Mouse (Mus musculus) kidney, postnatal 10 days (tissue): Measurements from ENCODE around the gene Ermap.

Source experiments
- DNase-seq: peaks from one replicate; pipeline ENCODE4 v3.0.0; 2021; ENCODE audit warnings: mixed read lengths

Gene Ermap

DNA sequence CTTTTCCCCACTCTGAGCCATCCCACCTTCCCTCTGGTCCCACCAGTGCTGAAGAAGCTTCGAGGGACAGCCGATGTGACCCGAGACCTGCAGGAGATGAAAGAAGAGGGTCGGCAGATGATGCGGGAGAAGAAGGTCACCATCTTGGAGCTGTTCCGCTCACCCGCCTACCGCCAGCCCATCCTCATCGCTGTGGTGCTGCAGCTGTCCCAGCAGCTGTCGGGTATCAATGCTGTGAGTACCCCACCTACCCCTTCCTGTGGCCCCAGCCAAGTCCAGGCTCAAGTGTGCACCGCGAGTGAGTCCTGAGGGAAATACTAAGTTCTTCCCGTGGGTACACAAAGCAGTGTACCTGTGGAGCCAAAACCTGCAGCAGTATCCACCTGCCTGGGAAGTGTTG, 56.5 kb downstream of the Ermap start:
- no peak for DNase-seq

DNA sequence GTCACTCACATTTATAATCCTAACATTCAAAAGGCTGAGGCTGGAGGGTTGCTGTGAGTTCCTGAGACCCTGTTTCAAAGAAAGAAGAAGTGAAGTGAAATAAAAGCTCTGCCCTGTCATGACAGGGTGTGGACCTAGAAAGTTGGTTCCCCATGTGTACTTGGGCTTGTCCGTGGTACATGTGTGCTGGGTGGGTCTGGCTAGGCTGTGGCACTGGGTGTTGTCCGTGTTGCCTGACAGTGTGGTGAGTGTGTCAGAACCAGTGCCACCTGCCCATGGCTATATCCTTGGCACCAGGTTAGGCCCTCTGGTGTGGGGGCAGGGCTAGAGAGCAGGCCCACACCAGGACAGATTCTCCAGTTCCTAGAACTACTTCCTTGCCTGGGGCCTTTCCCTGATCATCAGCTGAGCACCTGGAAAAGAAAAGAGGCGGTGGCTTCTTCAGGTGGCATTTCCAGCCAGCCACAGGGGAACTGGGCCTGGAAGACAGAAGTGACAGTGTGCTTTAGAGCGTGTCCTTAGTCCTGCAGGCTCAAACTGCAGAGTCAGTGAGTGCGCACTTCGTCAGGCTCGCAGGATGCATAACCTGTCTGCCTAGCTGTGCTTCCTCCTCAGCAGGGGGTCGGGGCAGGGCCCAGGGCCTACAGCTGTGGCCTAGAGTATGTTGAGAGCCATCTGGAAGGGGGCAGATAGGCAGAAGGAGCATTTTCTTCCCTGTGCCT, 58.5 kb downstream of the Ermap start:
- no peak for DNase-seq

DNA sequence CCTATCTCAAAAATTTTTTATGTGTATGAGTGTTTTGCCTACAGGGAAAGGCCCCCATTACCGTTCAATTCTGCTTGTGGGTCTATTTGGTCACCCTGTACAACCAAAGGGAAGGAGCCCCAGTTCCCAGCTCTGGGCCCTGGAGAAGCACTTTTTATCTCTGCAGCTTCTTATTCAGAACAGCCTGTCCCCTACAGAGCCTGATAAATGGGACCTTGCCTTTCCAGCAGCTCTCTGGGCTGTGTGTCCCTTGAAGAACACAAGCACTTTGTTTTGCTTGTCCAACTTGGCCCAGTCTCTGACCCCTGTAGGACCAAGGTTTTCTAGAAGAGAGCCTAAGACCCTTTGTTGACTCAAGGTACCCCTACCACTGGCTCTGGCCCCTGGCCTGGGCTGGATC, 60.7 kb downstream of the Ermap start:
- DNase-seq: no peak

DNA sequence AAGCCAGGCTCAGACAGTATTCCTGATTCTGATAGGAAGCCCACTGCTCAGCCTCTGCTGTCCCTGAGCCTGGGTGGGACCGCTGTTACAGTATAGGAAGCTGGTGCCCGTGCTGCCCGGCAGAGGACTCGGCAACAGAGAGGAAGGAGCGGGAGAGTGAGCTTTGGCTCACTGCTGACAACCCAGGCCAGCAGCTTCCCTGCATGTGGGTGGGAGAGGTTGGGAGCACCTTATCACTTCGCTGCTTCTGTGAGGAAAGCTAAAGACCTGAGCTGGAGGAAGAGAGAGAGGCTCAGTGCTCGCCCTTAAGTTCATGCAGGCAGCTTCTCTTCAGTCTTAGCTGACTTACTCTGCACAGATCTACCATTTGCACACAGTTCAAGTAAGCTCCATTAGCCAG, 61.3 kb downstream of the Ermap start:
- DNase-seq: no peak

DNA sequence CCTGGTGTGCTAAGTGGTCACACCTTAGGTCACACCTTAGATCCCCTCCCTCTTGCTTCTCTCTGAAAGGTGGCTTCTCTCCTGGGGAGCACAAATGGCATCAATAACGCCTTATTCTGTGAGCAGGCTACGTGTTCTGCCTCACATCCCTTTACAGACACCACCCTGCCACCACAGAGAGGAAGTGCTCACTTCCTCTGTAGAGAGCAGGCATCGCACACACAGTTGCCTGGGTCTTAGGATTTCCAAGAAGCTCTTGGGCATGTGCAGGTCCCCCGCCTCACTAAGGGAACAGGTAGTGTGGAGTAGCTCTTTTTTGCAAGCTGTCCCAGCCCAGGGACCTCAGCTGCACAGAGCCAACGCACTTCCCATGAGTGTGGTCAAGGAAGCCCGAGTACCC, 62.6 kb downstream of the Ermap start:
- DNase-seq: no peak

DNA sequence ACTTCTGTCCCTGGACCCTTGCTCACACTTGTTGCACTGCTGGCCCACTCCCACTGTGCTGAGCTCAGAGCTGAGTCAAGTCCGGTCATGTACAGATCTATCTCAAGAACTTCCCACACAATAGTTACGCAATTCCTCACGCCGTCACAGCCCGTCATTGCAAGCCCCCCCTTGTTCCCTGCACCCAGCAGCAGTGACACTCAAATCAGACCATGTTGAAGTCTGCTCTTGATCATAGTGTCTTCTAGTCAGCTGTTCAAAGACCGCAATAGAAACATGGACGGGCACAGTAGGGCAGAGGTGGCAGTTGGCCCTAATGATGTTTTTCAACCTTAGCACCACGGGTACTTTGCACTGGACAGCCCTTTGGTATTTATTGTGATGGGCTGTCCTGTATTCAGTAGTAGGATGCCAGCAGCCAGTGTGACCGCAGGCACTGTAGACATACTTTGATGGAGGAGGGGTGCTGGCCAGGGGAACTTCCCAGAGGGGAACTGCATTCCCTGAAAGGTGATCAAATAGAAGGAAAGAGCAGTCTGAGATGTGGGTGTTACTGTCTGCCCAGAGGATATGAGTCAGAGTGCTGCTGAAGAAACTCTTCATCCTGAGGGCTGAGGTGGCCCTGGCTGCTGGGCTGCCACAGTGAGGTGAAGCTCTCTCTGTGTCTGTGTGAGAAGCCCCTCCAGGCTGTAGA, 64.1 kb downstream of the Ermap start:
- DNase-seq: no peak
